Mouse (Mus musculus): ENCODE data around the gene Hnrnpl. TPM values are rescaled to one million over a fixed set of nuclear protein-coding genes. Genes with fewer than 3 reads are reported as not detected.

Gene Hnrnpl
- total and polyA plus RNA-seq, 2 experiments = 90.1 to 109 TPM

DNA sequence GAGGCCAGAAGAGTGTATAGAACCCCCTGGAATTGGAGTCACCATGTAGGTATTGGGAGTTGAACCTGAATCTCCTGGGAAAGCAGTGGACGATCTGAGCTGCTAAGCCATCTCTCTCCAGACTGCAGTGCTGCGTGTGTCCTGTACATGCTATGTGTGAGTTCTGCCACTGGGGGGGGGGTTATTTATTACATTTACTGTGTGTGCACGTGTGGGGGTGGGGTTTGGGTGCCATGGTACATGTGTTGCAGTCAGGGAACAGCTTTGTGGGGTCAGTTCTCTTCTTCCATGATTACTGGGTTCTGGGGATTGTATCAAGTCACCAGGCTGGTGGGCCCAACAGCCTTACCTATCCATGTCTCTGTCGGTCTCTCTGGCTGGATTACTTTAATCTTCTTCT is 1.5 kb upstream of the Hnrnpl start:
- no peak overlapping the region for H3K9ac ChIP-seq (ENCODE audit: low read depth, low read length)
- peaks cover under 1% of the 10 kb centered on the region; the same call in 1 of the 2 replicates for H3K79me2 ChIP-seq (ENCODE audit: control insufficient read depth, insufficient read depth, low read length)
- DNase-seq (ENCODE audit: extremely low read depth, low read depth, low spot score) = no peak
- H3K27ac ChIP-seq (replicated peaks; ENCODE audit: insufficient read depth, low read depth, low read length) = no peak overlapping the region
- 69% methylated on average over 4 of the region's 4 CpGs for WGBS
- H3K4me1 ChIP-seq (ENCODE audit: control insufficient read depth, insufficient read depth, low read length) = peaks cover 9% of the 10 kb centered on the region
- TF ChIP-seq CTCF (IDR thresholded peaks at IDR 0.05; ENCODE audit: low read depth, low read length) = no peak
- no peak for TF ChIP-seq POLR2A (IDR thresholded peaks at IDR 0.05; ENCODE audit: extremely low read depth, insufficient read depth, low read length)
- no peaks in the 10 kb centered on the region for H3K27me3 ChIP-seq (ENCODE audit: control insufficient read depth, insufficient read depth, low read length)
- H3K36me3 ChIP-seq (ENCODE audit: control insufficient read depth, insufficient read depth, low read length) = 0 out of 2 replicates have a peak, but pooled peaks cover under 1% of the 10 kb centered on the region
- H3K4me3 ChIP-seq (ENCODE audit: insufficient read depth, low read depth, low read length) = no peak overlapping the region

DNA sequence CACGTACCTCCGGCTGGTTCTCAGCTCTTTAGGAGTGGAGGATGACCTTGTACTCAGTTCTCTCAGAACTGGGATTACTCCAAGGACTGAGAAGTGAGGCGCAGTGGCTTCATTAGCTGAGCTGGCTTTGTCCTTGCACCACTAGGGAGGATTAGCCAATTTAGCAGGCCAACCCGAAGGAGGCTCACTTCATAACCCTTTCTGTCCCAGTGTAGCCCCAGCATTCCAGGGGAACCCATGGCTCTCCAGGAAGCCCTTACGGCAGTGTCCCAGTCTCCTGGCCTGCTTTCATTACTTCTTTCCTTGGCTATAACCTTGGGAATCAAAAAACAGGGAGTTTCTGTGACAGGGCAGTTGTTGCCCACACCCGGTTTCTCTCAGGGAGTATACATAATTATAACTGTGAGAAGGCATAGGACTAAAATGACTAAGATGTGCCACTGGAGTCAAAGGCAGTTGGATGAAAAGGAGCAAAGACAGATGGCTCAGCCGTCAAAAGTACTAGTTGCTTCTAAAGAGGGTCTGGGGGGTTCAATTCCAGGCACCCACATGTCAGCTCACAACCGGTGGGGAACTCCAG is 610 bp upstream of the Hnrnpl start:
- DNase-seq (ENCODE audit: extremely low read depth, low read depth, low spot score) = no peak
- Histone ChIP-seq H3K27me3 (ENCODE audit: control insufficient read depth, insufficient read depth, low read length) (no peaks in the 10 kb centered on the region), H3K36me3 (ENCODE audit: control insufficient read depth, insufficient read depth, low read length) (peaks cover 3% of the 10 kb centered on the region; the same call in 1 of the 2 replicates), H3K79me2 (ENCODE audit: control insufficient read depth, insufficient read depth, low read length) (peaks cover 9% of the 10 kb centered on the region; the same call in 1 of the 2 replicates), H3K9ac (ENCODE audit: low read depth, low read length) (peak overlapping the region; percentile 88), H3K27ac (replicated peaks; ENCODE audit: insufficient read depth, low read depth, low read length) (peak overlapping the region; percentile 96), H3K4me1 (ENCODE audit: control insufficient read depth, insufficient read depth, low read length) (peaks cover 13% of the 10 kb centered on the region), H3K4me3 (ENCODE audit: insufficient read depth, low read depth, low read length) (peak overlapping the region; percentile 79; the same call in 1 of the 2 replicates)
- no peak for TF ChIP-seq CTCF (IDR thresholded peaks at IDR 0.05; ENCODE audit: low read depth, low read length)
- TF ChIP-seq POLR2A (IDR thresholded peaks at IDR 0.05; ENCODE audit: extremely low read depth, insufficient read depth, low read length) = no peak
- WGBS = 45% methylated on average over 6 of the region's 8 CpGs

DNA sequence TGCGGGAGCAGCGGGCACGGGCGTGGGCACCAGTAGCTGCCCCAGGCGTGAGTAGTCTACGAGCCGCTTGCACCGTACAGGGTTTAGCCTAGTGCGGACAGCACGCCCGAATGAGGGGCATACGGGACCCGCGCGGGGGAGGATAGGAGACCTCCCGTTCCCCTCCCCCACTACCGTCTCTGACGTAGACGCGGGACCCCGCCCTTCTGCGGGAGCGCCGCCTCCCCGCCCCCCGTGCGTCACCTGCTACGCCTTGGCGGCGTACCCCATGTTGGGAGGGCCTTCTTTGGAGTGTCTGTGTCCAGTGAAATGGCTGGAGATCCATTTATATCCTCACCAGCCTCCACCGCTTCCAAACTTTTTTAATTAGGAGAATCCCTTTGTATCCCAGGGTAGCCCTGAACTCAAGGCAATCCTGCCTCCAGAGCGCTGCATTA is 634 bp downstream of the Hnrnpl start:
- WGBS = 0% methylated on average over 31 of the region's 32 CpGs

DNA sequence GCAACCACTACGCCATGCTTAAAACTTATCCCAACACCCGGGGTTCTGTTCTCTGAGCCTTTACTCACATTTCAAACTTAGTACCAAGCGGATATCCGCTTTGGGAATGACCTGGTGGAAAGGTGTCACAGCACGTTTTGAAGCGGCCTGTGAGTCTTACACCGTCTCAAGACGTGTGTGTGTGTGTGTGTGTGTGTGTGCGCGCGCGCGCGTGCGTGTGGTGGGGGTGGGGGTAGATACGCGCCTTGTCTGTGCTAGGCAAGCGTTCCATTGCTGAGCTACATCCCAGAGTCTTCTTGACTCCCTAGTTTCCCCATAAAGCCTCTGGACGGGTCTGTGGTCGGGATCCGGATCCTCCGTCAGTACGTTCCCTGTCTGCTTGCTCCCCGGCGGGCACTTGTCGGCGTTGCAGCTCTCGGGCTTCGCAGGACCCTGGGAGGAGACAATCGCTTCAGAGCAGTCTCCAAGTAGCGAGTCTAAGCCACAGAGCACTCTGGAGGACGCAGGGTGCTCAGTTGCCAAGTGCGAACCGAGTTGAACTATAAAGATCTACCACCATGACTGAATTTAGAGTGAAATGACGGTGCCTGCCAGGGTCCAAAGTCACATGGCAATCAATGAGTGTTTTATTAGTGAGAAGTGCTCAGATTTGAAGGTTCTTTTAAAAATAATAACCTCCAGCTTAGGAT is 1.2 kb downstream of the Hnrnpl start:
- under 1% methylated on average over 35 of the region's 35 CpGs for WGBS
- no peak for TF ChIP-seq CTCF (IDR thresholded peaks at IDR 0.05; ENCODE audit: low read depth, low read length)
- no peak for TF ChIP-seq POLR2A (IDR thresholded peaks at IDR 0.05; ENCODE audit: extremely low read depth, insufficient read depth, low read length)
- peaks cover 21% of the 10 kb centered on the region for H3K36me3 ChIP-seq (ENCODE audit: control insufficient read depth, insufficient read depth, low read length)
- peaks cover 9% of the 10 kb centered on the region; the same call in 1 of the 2 replicates for H3K79me2 ChIP-seq (ENCODE audit: control insufficient read depth, insufficient read depth, low read length)
- DNase-seq (ENCODE audit: extremely low read depth, low read depth, low spot score) = peak; percentile 71
- peak overlapping the region; percentile 72 for H3K9ac ChIP-seq (ENCODE audit: low read depth, low read length)
- H3K27ac ChIP-seq (replicated peaks; ENCODE audit: insufficient read depth, low read depth, low read length) = peak overlapping the region; percentile 96
- H3K4me3 ChIP-seq (ENCODE audit: insufficient read depth, low read depth, low read length) = peak overlapping the region; percentile 79
- H3K4me1 ChIP-seq (ENCODE audit: control insufficient read depth, insufficient read depth, low read length) = peaks cover 7% of the 10 kb centered on the region
- H3K27me3 ChIP-seq (ENCODE audit: control insufficient read depth, insufficient read depth, low read length) = no peaks in the 10 kb centered on the region

More for the DNA sequence above, 634 bp downstream of the Hnrnpl start:
- no peak for TF ChIP-seq CTCF (IDR thresholded peaks at IDR 0.05; ENCODE audit: low read depth, low read length)
- no peak for TF ChIP-seq POLR2A (IDR thresholded peaks at IDR 0.05; ENCODE audit: extremely low read depth, insufficient read depth, low read length)
- Histone ChIP-seq H3K4me1 (ENCODE audit: control insufficient read depth, insufficient read depth, low read length) (peaks cover 7% of the 10 kb centered on the region), H3K9ac (ENCODE audit: low read depth, low read length) (peak overlapping the region; percentile 88), H3K27me3 (ENCODE audit: control insufficient read depth, insufficient read depth, low read length) (no peaks in the 10 kb centered on the region), H3K27ac (replicated peaks; ENCODE audit: insufficient read depth, low read depth, low read length) (peak overlapping the region; percentile 96), H3K36me3 (ENCODE audit: control insufficient read depth, insufficient read depth, low read length) (peaks cover 15% of the 10 kb centered on the region), H3K4me3 (ENCODE audit: insufficient read depth, low read depth, low read length) (peak overlapping the region; percentile 79), H3K79me2 (ENCODE audit: control insufficient read depth, insufficient read depth, low read length) (peaks cover 9% of the 10 kb centered on the region; the same call in 1 of the 2 replicates)
- DNase-seq (ENCODE audit: extremely low read depth, low read depth, low spot score) = peak; percentile 77

DNA sequence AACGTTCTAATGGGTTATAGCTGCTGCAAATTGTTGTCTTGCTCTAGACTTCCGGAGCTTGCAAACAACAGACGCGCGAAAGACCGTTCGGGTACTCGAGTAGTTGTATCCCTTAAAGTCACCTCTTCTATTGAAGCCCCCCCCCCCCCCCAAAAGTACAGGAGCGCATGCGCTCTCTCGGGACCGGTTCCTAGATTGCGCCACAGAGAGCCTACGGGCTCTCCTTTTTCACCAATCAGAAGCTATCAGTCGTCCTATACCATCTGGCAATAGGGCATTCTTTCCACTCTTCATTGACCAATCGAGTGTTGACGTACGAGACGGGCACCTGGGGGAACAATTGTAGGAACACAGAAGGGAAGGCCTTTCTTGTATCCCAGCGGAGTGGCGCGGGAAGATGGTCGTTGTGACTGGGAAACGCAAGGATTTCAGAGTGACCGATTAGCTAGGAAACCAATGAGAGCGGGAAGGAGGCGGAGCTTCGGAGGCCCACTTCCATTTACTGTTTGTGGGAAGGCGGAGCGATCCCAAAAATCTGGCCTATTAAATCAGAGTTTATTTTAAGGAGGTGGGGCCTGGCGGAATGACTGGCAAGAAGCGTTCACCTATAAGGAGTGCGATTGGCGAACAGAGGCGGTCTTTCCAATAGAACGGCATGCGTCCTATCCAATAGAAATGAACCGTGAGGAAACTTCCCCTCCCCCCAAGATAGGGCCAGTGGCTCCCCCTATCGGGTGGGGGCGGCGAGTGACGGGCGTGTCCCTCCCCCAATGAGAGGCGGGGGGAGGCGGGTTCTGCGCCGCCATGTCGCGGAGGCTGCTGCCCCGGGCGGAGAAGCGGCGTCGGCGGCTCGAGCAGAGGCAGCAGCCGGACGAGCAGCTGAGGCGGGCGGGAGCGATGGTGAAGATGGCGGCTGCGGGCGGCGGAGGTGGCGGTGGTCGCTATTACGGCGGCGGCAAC is 2.0 kb downstream of the Hnrnpl start:
- under 1% methylated on average over 70 of the region's 70 CpGs for WGBS
- Histone ChIP-seq H3K27me3 (ENCODE audit: control insufficient read depth, insufficient read depth, low read length) (no peaks in the 10 kb centered on the region), H3K36me3 (ENCODE audit: control insufficient read depth, insufficient read depth, low read length) (peaks cover 29% of the 10 kb centered on the region), H3K9ac (ENCODE audit: low read depth, low read length) (peak overlapping the region; percentile 93), H3K79me2 (ENCODE audit: control insufficient read depth, insufficient read depth, low read length) (peaks cover 13% of the 10 kb centered on the region; the same call in 1 of the 2 replicates), H3K27ac (replicated peaks; ENCODE audit: insufficient read depth, low read depth, low read length) (peak overlapping the region; percentile 96), H3K4me1 (ENCODE audit: control insufficient read depth, insufficient read depth, low read length) (peaks cover 7% of the 10 kb centered on the region), H3K4me3 (ENCODE audit: insufficient read depth, low read depth, low read length) (peak overlapping the region; percentile 79)
- TF ChIP-seq POLR2A (IDR thresholded peaks at IDR 0.05; ENCODE audit: extremely low read depth, insufficient read depth, low read length) (peak; percentile 93), CTCF (IDR thresholded peaks at IDR 0.05; ENCODE audit: low read depth, low read length) (peak; percentile 48)
- DNase-seq (ENCODE audit: extremely low read depth, low read depth, low spot score) = peak; percentile 99
